Mouse (Mus musculus): ENCODE measurements around the gene Pkd2l1.

DNA sequence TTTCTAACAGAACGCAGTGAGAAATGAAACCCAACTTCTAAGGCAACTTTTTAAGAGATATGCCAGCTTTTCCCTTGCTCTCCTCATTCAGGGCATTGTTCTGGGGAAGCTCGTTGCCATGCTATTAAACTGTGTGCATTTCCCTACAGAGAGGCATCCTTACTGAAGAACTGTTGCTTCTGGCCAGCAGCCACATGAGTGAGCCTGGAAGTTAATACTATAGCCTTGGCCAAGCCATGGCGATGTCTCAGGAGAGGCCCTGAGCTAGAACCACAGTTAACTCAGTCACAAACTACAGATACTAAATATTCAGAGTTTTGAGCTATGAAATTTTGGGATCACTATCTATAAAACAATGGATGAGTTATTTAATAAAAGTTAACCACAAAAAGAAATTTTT is 89.2 kb downstream of the Pkd2l1 start:
- TF ChIP-seq CTCF (IDR thresholded peaks at IDR 0.05; ENCODE audit: control insufficient read depth, insufficient read depth, low read length) (no peak), POLR2A (IDR thresholded peaks at IDR 0.05; ENCODE audit: borderline replicate concordance, control insufficient read depth, low read depth, low read length) (no peak)

Measured in bone marrow, adult 2 months (tissue).